Mouse (Mus musculus) heart, embryonic 14.5 days (tissue): Measurements from ENCODE around the gene Esrra. TPM values are rescaled to one million over a fixed set of nuclear protein-coding genes. Genes with fewer than 3 reads are reported as not detected.

ENCODE experiments used
- ATAC-seq: fragments of 200-750 bp; cut with Nextera tagmentation; 2 replicates; pipeline ENCODE4 v1.8.0; 2017; ENCODE audit warnings: low read depth, moderate TSS enrichment; ENCODE audit not compliant: insufficient number of reproducible peaks, insufficient read depth, low FRiP score
- H3K27ac ChIP-seq, 2 experiments: fragments of 200-500 bp in 1 of 2; fragments of 300-500 bp in 1 of 2; sonication (generic) in 1 of 2; replicated peaks in 1 of 2; 2 replicates each; pipeline ENCODE4 v1.5.1; 2012 to 2014; ENCODE audit warnings: low read depth in 2 of 2, low read length in 2 of 2, control low read depth in 1 of 2, mild to moderate bottlenecking in 1 of 2, mixed read lengths in 1 of 2; ENCODE audit not compliant: control insufficient read depth in 1 of 2, insufficient read depth in 1 of 2
- H3K27me3 ChIP-seq: fragments of 300-500 bp; sonication (generic); 2 replicates; pipeline ENCODE4 v1.6.1; 2014; ENCODE audit warnings: mild to moderate bottlenecking, low read length, control low read depth; ENCODE audit not compliant: control insufficient read depth, insufficient read depth
- H3K36me3 ChIP-seq: fragments of 300-500 bp; sonication (generic); 2 replicates; pipeline ENCODE4 v1.6.1; 2014; ENCODE audit warnings: mild to moderate bottlenecking, control low read depth, low read length, mixed read lengths; ENCODE audit not compliant: control insufficient read depth, insufficient read depth
- H3K4me1 ChIP-seq, 2 experiments: fragments of 200-500 bp in 1 of 2; fragments of 300-500 bp in 1 of 2; sonication (generic) in 1 of 2; 2 replicates each; pipeline ENCODE4 v1.6.1; 2012 to 2014; ENCODE audit warnings: low read length in 2 of 2, control low read depth in 1 of 2, mixed read lengths in 1 of 2; ENCODE audit not compliant: control insufficient read depth in 2 of 2, insufficient read depth in 2 of 2
- H3K4me2 ChIP-seq: fragments of 300-500 bp; sonication (generic); 2 replicates; pipeline ENCODE4 v1.6.1; 2014; ENCODE audit warnings: mild to moderate bottlenecking, low read length
- H3K4me3 ChIP-seq, 2 experiments: fragments of 200-500 bp in 1 of 2; fragments of 300-500 bp in 1 of 2; sonication (generic) in 1 of 2; 2 replicates each; pipeline ENCODE4 v1.5.1; 2012 to 2014; ENCODE audit warnings: low read length in 2 of 2, mild to moderate bottlenecking in 2 of 2, control low read depth in 1 of 2, low read depth in 1 of 2, moderate library complexity in 1 of 2; ENCODE audit not compliant: control insufficient read depth in 1 of 2, insufficient read depth in 1 of 2
- H3K9ac ChIP-seq: fragments of 300-500 bp; sonication (generic); 2 replicates; pipeline ENCODE4 v1.6.1; 2014; ENCODE audit warnings: mild to moderate bottlenecking, low read length
- H3K9me3 ChIP-seq: fragments of 300-500 bp; sonication (generic); 2 replicates; pipeline ENCODE4 v1.6.1; 2016; ENCODE audit warnings: low read length, control low read depth; ENCODE audit not compliant: control insufficient read depth
- WGBS: fragments of 180-500 bp; shearing (Covaris S2); extraction: QIAGEN DNeasy Blood & Tissue Kit; methylation state at CpG from one replicate; pipeline ENCODE4 v1.1.7; 2014; 5-methylcytosine and 5-hydroxymethylcytosine counted together
- polyA plus RNA-seq: library from polyadenylated mRNA; unstranded; fragments of >200 nt; fragmentation: Nextera tagmentation; extraction: Ambion mirVana; gene quantifications from 2 replicates; pipeline ENCODE4 v1.2.1, GENCODE M21; 2014

Gene Esrra
- polyA plus RNA-seq, 1 experiment from 2014 or later = 18.0 TPM

GRCm38 (mm10) chr19:6949532-6949931 lies 27.9 kb upstream of the Esrra start:
- no peaks in the 10 kb centered on the region for H3K27me3 ChIP-seq
- H3K36me3 ChIP-seq = peaks cover 13% of the 10 kb centered on the region
- H3K9ac ChIP-seq = no peak overlapping the region
- ATAC-seq = no peak
- H3K9me3 ChIP-seq = no peaks in the 10 kb centered on the region
- WGBS = 88% methylated on average over 5 of the region's 5 CpGs
- no peak overlapping the region for H3K4me2 ChIP-seq
- no peak overlapping the region for H3K27ac ChIP-seq
- H3K4me1 ChIP-seq = peaks cover 15 to 34% of the 10 kb centered on the region in 2 experiments
- no peak overlapping the region for H3K4me3 ChIP-seq

GRCm38 (mm10) chr19:6948186-6948585 lies 26.6 kb upstream of the Esrra start:
- 86% methylated on average over 4 of the region's 4 CpGs for WGBS
- H3K4me2 ChIP-seq = no peak overlapping the region
- H3K9me3 ChIP-seq = no peaks in the 10 kb centered on the region
- ATAC-seq = no peak
- peaks cover 14% of the 10 kb centered on the region; the same call in 1 of the 2 replicates for H3K36me3 ChIP-seq
- H3K4me1 ChIP-seq = peaks cover 14 to 25% of the 10 kb centered on the region in 2 experiments
- H3K4me3 ChIP-seq = no peak overlapping the region
- H3K27ac ChIP-seq = no peak overlapping the region
- H3K27me3 ChIP-seq = no peaks in the 10 kb centered on the region
- H3K9ac ChIP-seq = no peak overlapping the region

- Histone ChIP-seq H3K4me2 (no peak overlapping the region), H3K36me3 (peaks cover 14% of the 10 kb centered on the region; the same call in 1 of the 2 replicates), H3K4me1 (peaks cover 11 to 25% of the 10 kb centered on the region in 2 experiments), H3K4me3 (no peak overlapping the region), H3K9ac (no peak overlapping the region), H3K27me3 (no peaks in the 10 kb centered on the region), H3K9me3 (no peaks in the 10 kb centered on the region), H3K27ac (no peak overlapping the region)
- WGBS = 56% methylated on average over 4 of the region's 4 CpGs
- no peak for ATAC-seq
These were observed 26.1 kb upstream of the Esrra start for GRCm38 (mm10) chr19:6947742-6948141.

- ATAC-seq = no peak
- H3K9me3 ChIP-seq = no peaks in the 10 kb centered on the region
- no peak overlapping the region for H3K27ac ChIP-seq
- no peak overlapping the region for H3K4me2 ChIP-seq
- no peak overlapping the region for H3K9ac ChIP-seq
- 93% methylated on average over 6 of the region's 6 CpGs for WGBS
- peaks cover 10 to 18% of the 10 kb centered on the region in 2 experiments for H3K4me1 ChIP-seq
- H3K4me3 ChIP-seq = no peak overlapping the region
- peaks cover 14% of the 10 kb centered on the region; the same call in 1 of the 2 replicates for H3K36me3 ChIP-seq
- H3K27me3 ChIP-seq = no peaks in the 10 kb centered on the region
These were observed 22.1 kb upstream of the Esrra start for GRCm38 (mm10) chr19:6943709-6944108.

- Histone ChIP-seq H3K4me3 (peak overlapping the region; percentile 69 to 82), H3K27ac (peak overlapping the region; percentile 80 to 91), H3K4me2 (peak overlapping the region; percentile 98), H3K36me3 (peaks cover 19% of the 10 kb centered on the region; the same call in 1 of the 2 replicates), H3K9ac (peak overlapping the region; percentile 89), H3K9me3 (no peaks in the 10 kb centered on the region), H3K4me1 (peaks cover 10 to 18% of the 10 kb centered on the region in 2 experiments), H3K27me3 (no peaks in the 10 kb centered on the region)
- ATAC-seq = no peak
- 26% methylated on average over 5 of the region's 5 CpGs for WGBS
These were observed 21.2 kb upstream of the Esrra start for GRCm38 (mm10) chr19:6942764-6943163.

- WGBS = under 1% methylated on average over 27 of the region's 27 CpGs
- Histone ChIP-seq H3K27me3 (no peaks in the 10 kb centered on the region), H3K27ac (peak within 1 kb of the TSS; percentile 91 to 92), H3K4me1 (peaks cover 10 to 18% of the 10 kb centered on the region in 2 experiments), H3K4me3 (peak within 1 kb of the TSS; percentile 69 to 82), H3K9me3 (no peaks in the 10 kb centered on the region), H3K36me3 (peaks cover 20% of the 10 kb centered on the region; the same call in 1 of the 2 replicates), H3K4me2 (peak within 1 kb of the TSS; percentile 98), H3K9ac (peak within 1 kb of the TSS; percentile 89)
- peak; percentile 86 for ATAC-seq
These were observed 20.7 kb upstream of the Esrra start, which contains the start of gene Gpr137 for GRCm38 (mm10) chr19:6942249-6942691. TSS of gene Gpr137 (minus strand) at chr19:6942480.

- H3K27me3 ChIP-seq = no peaks in the 10 kb centered on the region
- H3K9ac ChIP-seq = peak within 1 kb of the TSS; percentile 89
- peak within 1 kb of the TSS; percentile 91 to 92 for H3K27ac ChIP-seq
- peak within 1 kb of the TSS; percentile 98 for H3K4me2 ChIP-seq
- H3K9me3 ChIP-seq = no peaks in the 10 kb centered on the region
- H3K4me1 ChIP-seq = peaks cover 10 to 18% of the 10 kb centered on the region in 2 experiments
- H3K4me3 ChIP-seq = peak within 1 kb of the TSS; percentile 69 to 82
- ATAC-seq = peak; percentile 76
- under 1% methylated on average over 83 of the region's 83 CpGs for WGBS
- peaks cover 20% of the 10 kb centered on the region; the same call in 1 of the 2 replicates for H3K36me3 ChIP-seq
These were observed 20.0 kb upstream of the Esrra start, which contains the start of gene Bad for GRCm38 (mm10) chr19:6941372-6942248. TSS of gene Bad (plus strand) at chr19:6941861.
